Mouse (Mus musculus): ENCODE data around the gene Crk. TPM values are rescaled to one million over a fixed set of nuclear protein-coding genes. Genes with fewer than 3 reads are reported as not detected.
A peak's percentile ranks its signal among the peaks of the same experiment; 100 is the strongest.

The Crk gene
- total RNA-seq (2021), result 100 to 1,000 TPM; 125 to 137 TPM

DNA sequence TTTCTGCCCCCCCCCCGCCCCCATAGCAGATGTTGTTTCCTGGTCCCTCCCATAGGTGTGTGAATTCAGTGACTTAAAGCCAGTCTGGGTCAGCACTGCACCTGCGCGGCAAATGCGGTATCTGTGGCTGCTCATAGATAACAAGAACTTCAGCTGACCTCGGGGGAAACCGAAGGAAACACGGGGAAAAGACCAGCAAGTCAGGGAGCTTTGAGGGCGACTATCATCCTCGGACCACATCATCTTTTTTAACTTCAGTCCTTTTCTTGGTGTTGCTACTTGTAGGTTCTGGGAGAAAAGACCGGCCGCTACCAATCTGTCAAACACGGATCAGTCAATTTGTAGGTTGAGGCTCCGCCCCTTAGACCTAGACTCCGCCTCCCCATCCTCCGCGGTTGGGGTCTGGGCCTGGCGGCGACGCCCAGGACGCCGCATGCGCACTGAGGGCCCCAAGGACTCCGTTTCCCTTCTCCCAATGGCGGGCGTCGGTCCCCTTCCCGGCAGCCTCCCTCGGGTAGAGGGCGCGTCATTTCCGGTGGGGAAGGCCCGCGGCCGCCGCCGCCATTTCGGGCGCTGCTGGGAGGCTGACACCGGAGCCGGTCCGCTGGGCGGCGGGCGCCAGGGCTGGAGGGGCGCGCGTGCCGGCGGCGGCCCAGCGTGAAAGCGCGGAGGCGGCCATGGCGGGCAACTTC is at the start of gene Crk:
Crk (plus strand) TSS at position 513 of the 692 bp plus-strand sequence.
- DNase-seq (ENCODE audit: low spot score in 2 of 2), result peak; percentile 96 to 98
- intact Hi-C loops (cut with DNase I), result loop anchor here (1.0 to 2.0 kb wide), 2 partner anchors 48 to 54 kb away; partner anchors contain the start of gene Ywhae

DNA sequence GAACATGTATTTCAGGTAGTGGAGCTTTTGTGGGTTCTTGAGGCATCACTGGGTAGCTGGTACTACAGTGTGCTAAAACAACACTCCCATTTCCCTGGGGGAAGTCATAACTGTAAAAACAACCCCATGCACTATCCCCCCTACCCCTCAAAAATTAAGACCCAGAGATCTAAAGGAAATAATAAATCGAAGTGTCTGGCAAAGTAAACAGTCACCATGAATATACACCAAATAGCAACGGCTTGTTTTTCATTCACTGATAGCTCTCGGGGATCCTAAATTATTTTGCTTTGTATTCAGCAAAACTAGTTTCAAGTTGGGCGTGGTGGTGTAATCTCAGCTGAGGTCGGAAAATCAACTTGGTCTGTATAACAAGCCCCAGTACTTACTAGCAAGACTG is 49.0 kb upstream of the Crk start:
- intact Hi-C loops (cut with DNase I), result loop anchor here (2.0 kb wide), 1 partner anchor 21 kb away; the partner anchor contains the start of gene Myo1c

DNA sequence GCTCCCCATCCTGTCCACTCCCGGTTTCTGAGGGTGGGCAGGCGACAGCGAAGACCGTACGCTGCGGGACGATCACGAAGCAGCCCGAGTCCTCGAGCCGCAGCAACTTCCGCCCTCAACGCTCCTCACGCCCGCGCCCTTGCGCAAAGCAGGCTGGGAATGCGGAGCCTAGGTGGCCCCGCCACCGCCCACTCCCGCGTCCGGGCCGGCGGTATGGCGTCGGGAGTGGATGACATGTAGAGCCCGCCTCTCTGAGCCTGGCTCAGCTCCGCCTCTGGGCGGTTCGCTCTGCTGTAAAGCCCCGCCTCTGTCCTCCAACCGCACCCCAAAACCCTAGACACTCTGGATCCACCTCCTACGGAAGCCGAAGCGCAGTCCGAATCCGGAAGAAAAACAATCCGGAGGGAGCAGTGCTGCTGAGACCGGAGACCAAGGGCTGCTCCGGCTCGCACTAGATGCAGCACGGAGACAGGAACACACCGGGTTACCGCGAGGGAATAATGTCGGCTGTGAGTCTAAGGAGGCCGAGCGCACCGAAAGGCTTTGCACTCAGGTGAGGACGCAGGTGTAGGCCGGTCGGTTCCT is 48.3 kb upstream of the Crk start, which contains the start of gene Inpp5k:
Inpp5k (plus strand) TSS at position 344 of the 585 bp plus-strand sequence.
- intact Hi-C loops (cut with DNase I), result loop anchor here (1.0 to 2.0 kb wide), 2 partner anchors 20 to 49 kb away; partner anchors contain the start of genes Crk and Myo1c
- DNase-seq (ENCODE audit: low spot score in 2 of 2), result peak; percentile 96 to 99

More for the DNA sequence above, 49.0 kb upstream of the Crk start:
- DNase-seq (ENCODE audit: low spot score in 2 of 2), result no peak

DNA sequence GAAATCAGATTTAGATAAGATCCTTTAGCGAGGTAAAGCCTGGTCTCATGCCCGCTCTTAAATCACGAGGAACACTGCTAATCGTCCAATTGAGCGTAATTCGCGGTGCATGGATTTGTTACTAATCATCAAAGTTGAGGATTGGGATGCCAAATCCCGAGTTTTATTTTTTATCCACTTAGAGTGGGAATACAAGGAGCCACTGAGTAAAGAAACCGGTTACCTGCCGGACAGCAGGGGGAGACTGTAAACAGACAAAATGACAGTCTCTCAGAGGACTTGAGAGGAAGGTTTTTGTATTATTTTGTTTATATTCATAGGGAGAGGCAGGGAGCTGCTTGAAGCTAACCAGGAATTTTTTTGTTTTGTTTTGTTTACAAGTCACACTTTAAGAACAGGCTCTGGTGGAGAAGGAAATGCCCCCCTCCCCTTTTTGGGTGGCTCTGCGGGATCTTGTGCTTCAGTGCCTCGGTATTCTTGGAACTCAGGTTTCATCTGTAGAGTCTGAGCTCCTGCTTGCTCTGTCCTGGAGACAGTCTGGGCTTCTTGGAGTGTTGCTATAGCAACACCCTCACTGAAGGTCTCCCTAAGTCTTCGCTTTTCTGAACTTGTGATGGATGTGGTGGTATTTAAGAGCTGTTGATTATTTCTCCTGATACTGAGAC is 47.4 kb upstream of the Crk start:
- no peak for DNase-seq (ENCODE audit: low spot score in 2 of 2)

DNA sequence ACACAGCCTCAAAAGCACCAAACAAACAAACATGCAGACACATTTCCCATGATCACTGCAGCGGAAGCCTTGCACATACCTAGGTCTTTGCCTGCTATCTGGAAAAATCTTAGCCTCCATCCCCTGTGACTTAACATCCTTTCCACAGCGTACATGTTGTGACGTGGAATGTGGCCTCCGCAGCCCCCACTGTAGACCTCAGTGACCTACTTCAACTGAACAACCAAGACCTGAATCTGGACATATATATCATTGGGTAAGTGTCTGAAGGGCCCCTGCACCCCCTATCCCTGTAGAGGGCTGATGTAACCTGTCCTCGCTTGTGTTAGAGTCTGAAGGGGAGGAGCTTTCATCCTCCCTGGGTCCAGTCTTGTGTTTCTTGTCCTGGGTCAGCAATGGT is 46.1 kb upstream of the Crk start:
- DNase-seq (ENCODE audit: low spot score in 2 of 2), result no peak
- intact Hi-C loops (cut with DNase I), result no loop called here

More for the DNA sequence above, 47.4 kb upstream of the Crk start:
- intact Hi-C loops (cut with DNase I), result loop anchor here (1.0 to 2.0 kb wide), 2 partner anchors 19 to 48 kb away; partner anchors contain the start of genes Crk and Myo1c

DNA sequence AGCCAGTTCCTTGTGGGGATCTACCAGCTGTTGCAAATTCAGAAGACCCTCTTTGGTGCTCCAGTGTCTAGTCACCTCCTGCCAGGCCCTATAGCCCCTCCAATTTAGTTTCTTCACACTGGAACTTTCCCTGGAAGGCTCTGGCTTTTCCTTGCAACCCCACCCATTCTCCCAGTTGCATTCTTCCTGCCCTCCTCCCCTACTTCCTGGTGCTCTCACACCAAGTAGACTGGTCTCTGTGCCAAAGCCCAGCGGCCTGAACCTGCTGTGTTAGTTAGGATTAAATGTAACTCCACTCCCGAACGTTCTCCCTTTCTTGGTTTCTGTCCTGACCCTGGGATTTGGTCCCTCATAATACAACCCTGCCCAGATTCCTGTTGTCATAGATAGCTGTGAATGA is 44.3 kb upstream of the Crk start:
- intact Hi-C loops (cut with DNase I), result no loop called here
- DNase-seq (ENCODE audit: low spot score in 2 of 2), result no peak

DNA sequence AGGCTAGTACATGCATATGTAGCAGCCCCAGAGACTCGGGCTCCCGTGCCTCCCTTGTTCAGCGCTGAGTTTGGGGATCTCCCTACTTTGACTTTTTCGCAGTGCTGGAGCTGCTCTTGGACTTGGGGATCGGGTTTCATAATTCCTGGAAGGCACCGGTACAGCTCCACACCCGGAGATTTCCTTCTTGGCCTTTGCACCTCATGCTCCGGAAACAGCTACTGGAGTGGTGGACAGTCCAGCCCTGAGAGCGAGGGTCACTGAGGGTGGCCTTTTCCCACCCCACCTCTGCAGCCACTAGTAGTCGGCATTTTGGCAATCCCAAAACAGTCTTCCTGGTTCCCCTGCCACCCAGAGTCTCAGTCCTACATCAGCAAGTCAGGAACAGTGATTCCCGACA is 43.7 kb upstream of the Crk start:
- DNase-seq (ENCODE audit: low spot score in 2 of 2), result no peak
- intact Hi-C loops (cut with DNase I), result no loop called here

DNA sequence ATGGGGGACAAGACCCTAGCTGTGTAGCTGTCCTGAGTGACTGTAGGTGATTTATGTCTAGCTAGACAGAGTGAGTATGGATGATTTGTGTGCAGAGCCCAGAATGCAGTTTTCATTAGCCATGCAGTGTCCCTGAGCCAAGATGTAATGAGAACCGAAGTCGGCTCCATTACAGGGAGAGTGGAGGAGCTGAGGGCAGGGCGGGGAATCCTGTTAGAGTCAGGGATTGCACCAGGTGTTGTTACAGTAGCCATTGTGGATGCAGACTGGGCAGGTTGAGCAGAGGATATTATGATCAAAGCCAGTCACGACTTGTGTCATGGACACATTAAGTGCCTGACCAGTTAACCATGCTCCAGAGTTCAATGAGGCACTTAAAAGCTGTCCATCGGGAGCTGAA is 35.7 kb upstream of the Crk start:
- intact Hi-C loops (cut with DNase I), result no loop called here

DNA sequence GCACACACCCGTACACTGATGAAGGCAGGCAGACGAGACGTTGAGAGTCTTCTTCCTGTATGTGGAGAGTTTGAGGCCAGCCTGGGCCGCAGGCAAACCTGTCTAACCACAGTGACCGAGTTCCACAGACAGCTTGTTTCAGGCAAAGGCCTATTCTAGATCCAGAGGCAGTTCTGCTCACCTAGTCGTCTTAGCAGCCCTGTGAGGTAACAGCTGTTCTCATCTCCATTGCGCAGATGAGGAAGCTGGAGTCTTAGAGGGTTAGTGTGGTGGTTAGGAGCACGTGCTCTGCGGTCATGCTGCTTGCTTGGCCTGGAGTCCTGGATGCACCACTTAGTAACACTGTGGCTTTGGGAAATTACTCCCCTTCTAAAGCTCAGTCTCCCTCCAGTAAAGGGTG is 34.4 kb upstream of the Crk start:
- DNase-seq (ENCODE audit: low spot score in 2 of 2), result no peak
- intact Hi-C loops (cut with DNase I), result no loop called here

More for the DNA sequence above, 35.7 kb upstream of the Crk start:
- DNase-seq (ENCODE audit: low spot score in 2 of 2), result no peak

DNA sequence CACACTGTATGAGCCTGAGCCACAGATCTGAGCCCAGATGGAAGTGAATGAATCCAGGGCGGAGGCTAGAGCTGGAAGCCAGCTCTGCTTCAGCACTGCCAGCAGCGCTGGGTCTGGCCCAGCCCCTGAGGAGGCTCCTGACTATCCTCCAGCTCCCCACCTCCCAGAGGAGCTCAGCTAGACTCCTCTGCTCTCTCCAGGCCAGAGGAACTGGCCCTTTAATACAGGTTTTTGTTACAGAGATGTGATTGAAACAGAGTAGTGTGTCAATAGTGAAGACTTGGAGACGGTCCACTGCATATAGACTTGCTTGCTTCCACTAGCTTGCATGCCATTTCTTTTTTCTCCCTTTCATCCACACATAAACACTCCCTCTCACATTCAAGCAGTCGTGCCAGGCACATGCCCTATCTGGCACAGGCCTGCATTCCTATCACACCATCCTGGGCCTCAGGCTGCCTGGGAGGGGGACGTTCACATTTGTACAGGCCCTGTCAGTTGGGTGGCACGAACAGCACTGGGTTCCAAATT is 31.3 kb upstream of the Crk start:
- peak; percentile 32 to 64 for DNase-seq (ENCODE audit: low spot score in 2 of 2)
- intact Hi-C loops (cut with DNase I), result no loop called here

DNA sequence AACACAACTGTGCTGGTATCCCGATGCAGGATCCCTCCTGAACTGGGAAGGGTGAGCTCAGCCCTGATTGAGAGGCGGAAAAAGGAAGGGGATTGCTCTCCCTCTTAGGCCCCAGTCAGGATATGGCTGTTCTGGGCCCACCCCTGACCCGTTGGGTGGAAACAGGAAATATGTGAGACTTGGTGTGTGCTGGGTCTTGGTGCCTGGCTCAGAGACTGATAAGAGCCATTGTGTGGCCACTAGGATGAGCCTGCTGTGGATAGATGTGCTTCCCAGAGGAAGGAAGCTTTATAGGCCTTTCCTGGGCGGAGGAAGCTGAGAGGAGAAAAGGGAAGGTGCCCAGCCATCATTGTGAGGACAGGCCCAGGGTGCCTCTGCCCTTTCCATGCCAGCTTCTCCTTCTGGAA is 29.9 kb upstream of the Crk start:
- DNase-seq (ENCODE audit: low spot score in 2 of 2), result no peak
- intact Hi-C loops (cut with DNase I), result no loop called here

DNA sequence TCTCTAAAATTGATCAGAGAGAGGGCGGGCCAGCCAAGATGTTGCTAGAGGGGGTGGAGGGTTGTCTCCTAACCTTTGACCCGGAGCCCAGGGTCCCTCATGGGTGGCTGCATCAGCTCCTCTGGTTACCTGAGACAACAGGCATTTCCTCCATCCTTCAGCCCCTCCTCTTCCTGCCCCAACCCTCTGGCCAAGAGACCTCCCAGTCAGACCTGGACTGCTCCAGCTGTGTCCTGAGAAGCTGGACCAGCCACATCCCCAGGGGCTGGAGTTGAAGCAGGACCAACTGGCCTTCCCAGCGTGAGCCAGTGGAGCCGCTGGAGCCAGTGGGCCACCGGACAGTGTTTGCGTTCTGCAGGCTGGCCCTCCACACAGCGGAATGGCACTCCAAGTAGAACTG is 28.7 kb upstream of the Crk start, which contains the start of gene Myo1c:
Myo1c (plus strand) TSS at position 194 of the 400 bp plus-strand sequence.
- intact Hi-C loops (cut with DNase I), result loop anchor here (2.0 kb wide), 1 partner anchor 20 kb away; the partner anchor contains the start of gene Inpp5k
- no peak for DNase-seq (ENCODE audit: low spot score in 2 of 2)

DNA sequence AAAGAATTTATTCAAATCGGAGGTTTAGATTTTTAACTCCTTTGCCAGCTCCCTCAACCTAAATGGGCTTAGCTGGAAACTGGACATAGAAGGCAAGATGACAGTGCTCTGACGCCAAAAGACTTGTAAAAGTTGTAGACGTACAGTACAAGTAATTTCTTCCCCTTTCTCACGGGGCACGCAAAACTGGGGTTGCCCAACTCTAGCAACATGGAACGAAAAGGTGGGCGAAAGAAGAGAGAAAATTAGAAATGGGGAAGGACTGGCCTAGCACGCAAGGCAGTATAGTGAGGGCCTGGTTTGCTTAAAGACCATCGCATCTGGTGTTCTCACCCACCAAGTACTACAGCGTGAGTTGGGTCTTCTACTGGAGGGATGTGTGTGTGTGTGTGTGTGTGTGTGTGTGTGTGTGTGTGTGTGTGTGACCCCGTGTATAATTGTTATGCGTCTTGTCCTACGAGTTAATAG is 28.1 kb upstream of the Crk start:
- no peak for DNase-seq (ENCODE audit: low spot score in 2 of 2)
- intact Hi-C loops (cut with DNase I), result loop anchor here (2.0 kb wide), 1 partner anchor 20 kb away; the partner anchor contains the start of gene Inpp5k

DNA sequence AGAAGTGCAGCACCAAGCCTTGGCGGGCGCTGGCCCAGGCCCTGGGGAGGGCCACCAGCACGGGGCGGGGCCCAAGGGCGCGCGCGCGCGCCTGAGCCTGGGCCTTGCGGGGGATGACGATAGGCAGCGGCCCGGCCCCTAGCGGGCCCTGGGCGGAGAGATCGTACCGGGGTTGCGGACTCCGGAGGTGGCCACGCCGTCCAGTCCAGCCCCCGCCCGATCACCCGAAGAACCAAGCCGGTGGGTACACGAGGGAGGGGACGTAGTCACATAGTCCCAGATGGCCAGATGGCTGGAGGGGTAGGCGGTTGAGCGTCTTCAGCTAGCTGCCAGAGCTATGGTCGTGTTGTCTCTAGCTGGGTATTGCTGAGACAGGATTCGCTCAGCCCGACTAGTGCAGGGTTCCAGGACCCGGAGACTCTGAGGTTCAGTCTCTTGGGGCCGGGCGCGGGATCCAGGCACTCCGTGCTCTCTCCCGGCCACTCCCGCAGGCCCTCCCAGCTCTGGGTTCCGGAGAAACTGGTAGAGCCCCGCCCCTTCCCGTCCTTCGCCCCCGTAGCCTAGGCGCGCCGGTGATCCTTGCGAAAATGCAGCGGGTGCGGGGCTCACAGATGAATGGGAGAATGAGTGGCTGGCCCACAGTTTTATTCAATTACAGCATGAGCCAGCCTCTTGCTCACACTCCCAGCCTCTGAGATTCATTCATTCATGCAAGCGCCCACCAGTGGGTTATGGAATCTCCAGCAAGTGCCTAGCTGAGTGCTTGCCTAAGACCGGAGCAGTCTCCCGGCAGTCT is 27.4 kb upstream of the Crk start:
- peak; percentile 75 to 88 for DNase-seq (ENCODE audit: low spot score in 2 of 2)
- intact Hi-C loops (cut with DNase I), result loop anchor here (2.0 kb wide), 1 partner anchor 21 kb away; the partner anchor contains the start of gene Inpp5k

DNA sequence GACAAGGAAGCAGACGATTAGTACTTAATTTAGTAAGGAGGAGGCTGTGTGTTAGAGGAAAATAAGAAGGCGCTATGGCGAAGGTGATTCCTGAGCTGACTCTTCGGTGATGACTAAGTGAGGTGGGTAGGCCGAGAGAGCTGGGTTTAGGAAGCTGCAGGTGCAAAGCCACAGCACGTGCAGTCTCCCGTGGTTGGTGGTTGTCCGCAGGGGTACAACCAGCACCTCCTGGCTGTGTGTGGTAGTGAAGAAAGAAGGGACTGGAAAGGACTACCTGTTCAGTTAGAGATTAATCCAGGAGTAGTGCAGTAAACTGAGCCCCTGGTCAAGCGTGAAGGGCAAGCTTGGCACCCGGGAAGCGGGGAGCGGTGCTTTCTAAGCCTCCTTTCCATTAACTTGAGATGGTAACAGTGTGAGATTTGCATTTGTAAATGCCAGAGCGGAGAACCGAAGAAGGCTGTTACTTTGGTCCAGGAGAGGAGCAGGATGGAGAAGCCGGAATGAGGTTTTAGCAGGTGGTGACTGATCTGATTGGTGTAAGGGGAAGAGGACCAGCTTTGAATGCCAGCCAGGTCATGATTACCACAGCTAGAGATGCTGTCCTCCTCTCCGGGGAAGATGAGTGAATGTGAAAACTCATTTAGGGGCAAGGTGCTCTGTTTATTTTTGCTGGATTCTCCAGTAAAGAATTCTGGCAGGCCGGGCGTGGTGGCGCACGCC is 26.7 kb upstream of the Crk start:
- no peak for DNase-seq (ENCODE audit: low spot score in 2 of 2)
- intact Hi-C loops (cut with DNase I), result no loop called here

DNA sequence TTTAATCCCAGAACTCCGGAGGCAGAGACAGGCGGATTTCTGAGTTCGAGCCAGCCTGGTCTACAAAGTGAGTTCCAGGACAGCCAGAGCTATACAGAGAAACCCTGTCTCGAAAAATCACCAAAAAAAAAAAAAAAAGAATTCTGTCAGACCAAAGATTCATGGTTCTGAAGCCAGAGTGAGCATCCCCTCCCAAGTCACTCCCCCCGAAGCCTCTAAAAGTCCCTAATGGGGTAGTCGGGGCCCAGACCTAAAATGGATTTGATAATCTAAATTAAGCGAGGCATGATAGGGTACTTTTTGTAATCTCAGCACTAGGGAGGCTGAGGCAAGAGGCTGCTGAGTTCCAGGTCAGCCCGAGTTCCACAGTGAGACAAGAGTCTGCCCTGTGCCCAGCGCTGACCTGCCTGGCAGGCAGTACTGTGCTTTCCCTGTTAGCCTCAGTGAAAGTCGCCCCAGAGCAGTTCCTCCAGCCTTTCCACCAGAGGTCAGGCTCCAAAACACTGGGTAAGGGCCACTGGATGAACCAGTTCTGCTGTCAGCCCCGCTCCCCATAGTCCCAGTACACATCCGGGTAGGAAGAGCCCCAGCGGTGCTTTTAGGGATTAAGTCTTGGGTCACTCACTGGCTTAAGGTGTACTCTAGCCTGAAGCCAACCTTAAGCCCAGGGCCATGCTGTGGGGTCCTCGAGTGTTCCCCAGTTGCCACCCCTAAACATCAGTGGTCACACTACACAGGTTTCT is 25.9 kb upstream of the Crk start:
- intact Hi-C loops (cut with DNase I), result no loop called here

DNA sequence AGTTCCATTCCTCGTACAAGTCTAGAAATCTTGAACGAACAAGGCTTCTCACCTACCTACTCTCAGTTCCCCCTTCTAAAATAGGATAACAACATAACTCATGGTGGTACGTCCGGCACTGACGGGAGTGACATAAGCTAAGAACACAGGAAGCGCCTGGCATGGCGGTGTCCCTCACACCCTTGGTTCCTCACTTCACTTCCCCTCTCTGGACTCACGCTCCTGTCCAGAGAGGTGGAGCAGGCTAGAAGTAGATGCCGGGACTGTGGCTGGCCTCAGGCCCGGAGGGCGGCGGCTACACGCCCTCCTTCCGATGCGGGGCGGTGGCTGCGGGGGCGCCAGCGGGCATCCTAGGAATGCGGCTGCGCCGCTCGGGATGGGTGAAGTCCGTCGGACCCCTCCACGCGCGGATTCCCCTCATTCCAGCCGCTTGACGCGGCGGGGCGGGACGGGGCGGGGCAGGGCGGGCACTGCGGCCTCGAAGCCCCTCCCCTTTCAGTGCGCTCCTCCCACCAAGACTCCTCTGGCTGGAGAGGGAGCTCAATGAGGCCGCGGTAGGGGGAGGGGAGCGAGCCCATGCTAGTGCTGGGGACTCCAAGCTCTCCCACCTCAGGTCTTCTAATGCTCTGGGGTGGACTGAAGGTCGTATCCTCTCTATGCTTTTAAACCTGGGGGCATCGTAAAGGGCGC is 25.1 kb upstream of the Crk start:
- peak; percentile 27 to 47 for DNase-seq (ENCODE audit: low spot score in 2 of 2)
- intact Hi-C loops (cut with DNase I), result no loop called here

More for the DNA sequence above, 25.9 kb upstream of the Crk start:
- DNase-seq (ENCODE audit: low spot score in 2 of 2), result no peak

All from left cerebral cortex, postnatal 25 days (tissue).